Mouse (Mus musculus): ENCODE data around the gene Plekha5. TPM values are rescaled to one million over a fixed set of nuclear protein-coding genes. Genes with fewer than 3 reads are reported as not detected.

Plekha5 gene
- polyA plus RNA-seq, 1 experiment from 2014 or later = 33.5 TPM

DNA sequence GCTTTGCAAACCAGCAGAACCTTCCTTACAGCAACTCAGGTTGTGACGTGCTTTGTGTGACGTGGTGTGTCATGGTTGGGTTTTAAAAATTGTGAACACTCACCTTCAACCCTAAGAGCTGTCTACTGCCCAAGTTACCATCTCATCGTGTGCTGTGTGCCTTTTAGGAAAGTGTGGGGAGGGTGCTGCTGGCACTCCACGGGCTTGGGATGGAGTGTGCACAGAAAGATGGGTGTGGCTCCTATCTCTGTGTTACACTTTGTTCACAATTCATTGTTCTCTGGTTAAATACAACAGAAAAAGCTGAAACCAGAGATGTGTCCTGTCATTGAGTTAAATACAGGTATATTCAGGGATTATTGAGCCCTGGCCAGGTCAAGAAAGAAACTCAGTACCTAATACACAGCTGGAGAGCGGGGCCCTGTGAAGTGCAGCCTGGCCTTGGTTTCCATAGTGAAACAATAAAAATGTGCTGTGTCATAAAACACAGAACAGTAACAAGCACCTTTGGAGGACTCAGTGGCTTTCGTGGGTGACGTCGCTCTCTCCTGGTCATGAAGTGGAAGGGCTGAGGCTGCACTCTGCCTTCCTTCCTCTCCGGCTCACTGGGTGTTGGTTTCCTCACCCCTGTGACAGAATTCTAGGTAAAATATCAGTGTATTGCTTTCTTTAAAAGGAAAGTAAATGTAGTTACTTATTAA is 42.2 kb downstream of the Plekha5 start:
- Histone ChIP-seq H3K4me2 (ENCODE audit: low read length) (no peak overlapping the region), H3K36me3 (ENCODE audit: control insufficient read depth, insufficient read depth, low read length) (no peaks in the 10 kb centered on the region), H3K9me3 (replicated peaks; ENCODE audit: control insufficient read depth, low read length, poor library complexity, severe bottlenecking) (no peaks in the 10 kb centered on the region), H3K4me1 (ENCODE audit: control insufficient read depth, insufficient read depth, low read length) (no peaks in the 10 kb centered on the region), H3K27ac (ENCODE audit: low read length) (no peak overlapping the region), H3K4me3 (ENCODE audit: low read depth, low read length) (no peak overlapping the region), H3K9ac (ENCODE audit: low read depth, low read length) (no peak overlapping the region), H3K27me3 (ENCODE audit: control insufficient read depth, insufficient read depth, low read depth, low read length) (no peaks in the 10 kb centered on the region)
- ATAC-seq = no peak
- 85% methylated on average over 9 of the region's 9 CpGs for WGBS

DNA sequence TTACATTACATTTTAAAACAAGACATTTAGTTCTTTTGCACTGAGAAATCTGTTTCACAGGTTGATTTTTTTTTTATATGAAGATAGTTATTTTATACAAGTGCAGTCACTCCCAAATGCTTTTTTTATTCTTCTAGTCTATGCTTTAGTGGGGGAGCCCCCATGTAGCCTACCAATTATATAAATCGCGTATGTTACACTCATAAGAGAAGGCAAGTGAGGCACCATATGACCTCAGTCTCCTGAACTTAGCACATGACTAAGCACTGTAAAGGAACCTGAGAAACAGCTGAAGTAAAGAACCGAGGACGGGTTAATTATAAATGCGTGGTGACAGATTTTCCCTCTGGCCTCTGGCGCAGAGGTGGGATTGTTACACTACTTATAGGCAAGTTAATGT is 43.0 kb downstream of the Plekha5 start:
- Histone ChIP-seq H3K4me2 (ENCODE audit: low read length) (no peak overlapping the region), H3K4me3 (ENCODE audit: low read depth, low read length) (no peak overlapping the region), H3K36me3 (ENCODE audit: control insufficient read depth, insufficient read depth, low read length) (no peaks in the 10 kb centered on the region), H3K27me3 (ENCODE audit: control insufficient read depth, insufficient read depth, low read depth, low read length) (no peaks in the 10 kb centered on the region), H3K4me1 (ENCODE audit: control insufficient read depth, insufficient read depth, low read length) (no peaks in the 10 kb centered on the region), H3K9ac (ENCODE audit: low read depth, low read length) (no peak overlapping the region), H3K9me3 (replicated peaks; ENCODE audit: control insufficient read depth, low read length, poor library complexity, severe bottlenecking) (no peaks in the 10 kb centered on the region), H3K27ac (ENCODE audit: low read length) (no peak overlapping the region)
- no peak for ATAC-seq
- WGBS = 77% methylated on average over 6 of the region's 6 CpGs

DNA sequence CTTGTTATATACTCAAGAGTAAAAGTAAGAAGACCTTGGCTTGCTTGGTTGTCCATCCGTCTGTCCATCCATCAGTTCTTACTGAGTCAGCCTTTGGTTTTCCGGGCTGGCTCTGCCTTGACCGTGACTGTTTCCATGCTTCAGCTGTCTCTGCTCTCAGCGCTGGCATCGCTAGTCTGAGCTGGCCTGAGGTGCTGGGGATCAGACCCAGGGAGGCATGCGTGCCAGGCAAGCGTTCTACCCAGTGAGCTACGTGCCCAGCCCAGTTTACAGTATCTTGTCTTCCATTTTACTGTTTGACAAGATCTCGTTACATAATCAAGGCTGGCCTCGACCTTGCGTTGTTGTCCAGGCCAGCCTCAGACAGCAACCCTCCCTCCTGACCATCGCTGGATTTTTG is 44.0 kb downstream of the Plekha5 start:
- H3K4me1 ChIP-seq (ENCODE audit: control insufficient read depth, insufficient read depth, low read length) = no peaks in the 10 kb centered on the region
- no peak overlapping the region for H3K4me2 ChIP-seq (ENCODE audit: low read length)
- 97% methylated on average over 12 of the region's 12 CpGs for WGBS
- no peak overlapping the region for H3K27ac ChIP-seq (ENCODE audit: low read length)
- H3K36me3 ChIP-seq (ENCODE audit: control insufficient read depth, insufficient read depth, low read length) = no peaks in the 10 kb centered on the region
- no peak for ATAC-seq
- H3K27me3 ChIP-seq (ENCODE audit: control insufficient read depth, insufficient read depth, low read depth, low read length) = no peaks in the 10 kb centered on the region
- no peaks in the 10 kb centered on the region for H3K9me3 ChIP-seq (replicated peaks; ENCODE audit: control insufficient read depth, low read length, poor library complexity, severe bottlenecking)
- no peak overlapping the region for H3K9ac ChIP-seq (ENCODE audit: low read depth, low read length)
- no peak overlapping the region for H3K4me3 ChIP-seq (ENCODE audit: low read depth, low read length)

DNA sequence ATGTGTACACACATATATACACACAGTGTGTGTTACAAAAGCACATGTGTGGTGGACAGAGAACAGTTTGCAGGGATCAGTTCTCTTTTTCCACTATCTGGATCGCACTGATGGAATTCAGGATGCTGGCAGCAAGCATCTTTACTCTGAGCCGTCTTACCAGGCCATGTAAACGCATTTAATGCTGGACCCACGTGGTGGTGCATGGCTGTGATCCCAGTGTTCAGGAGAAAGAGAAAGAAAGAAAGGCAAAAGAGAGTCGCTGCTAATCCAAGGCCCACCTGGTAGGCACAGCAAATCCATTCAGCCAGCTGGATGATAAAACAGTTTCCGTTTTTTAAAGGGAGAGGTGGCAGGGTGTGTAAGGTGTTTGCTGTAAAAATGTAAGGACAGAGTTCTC is 45.9 kb downstream of the Plekha5 start:
- no peak overlapping the region for H3K27ac ChIP-seq (ENCODE audit: low read length)
- WGBS = 46% methylated on average over 6 of the region's 6 CpGs
- no peak overlapping the region for H3K4me2 ChIP-seq (ENCODE audit: low read length)
- H3K9ac ChIP-seq (ENCODE audit: low read depth, low read length) = no peak overlapping the region
- ATAC-seq = no peak
- no peaks in the 10 kb centered on the region for H3K9me3 ChIP-seq (replicated peaks; ENCODE audit: control insufficient read depth, low read length, poor library complexity, severe bottlenecking)
- no peaks in the 10 kb centered on the region for H3K36me3 ChIP-seq (ENCODE audit: control insufficient read depth, insufficient read depth, low read length)
- H3K4me3 ChIP-seq (ENCODE audit: low read depth, low read length) = no peak overlapping the region
- no peaks in the 10 kb centered on the region for H3K27me3 ChIP-seq (ENCODE audit: control insufficient read depth, insufficient read depth, low read depth, low read length)
- no peaks in the 10 kb centered on the region for H3K4me1 ChIP-seq (ENCODE audit: control insufficient read depth, insufficient read depth, low read length)

DNA sequence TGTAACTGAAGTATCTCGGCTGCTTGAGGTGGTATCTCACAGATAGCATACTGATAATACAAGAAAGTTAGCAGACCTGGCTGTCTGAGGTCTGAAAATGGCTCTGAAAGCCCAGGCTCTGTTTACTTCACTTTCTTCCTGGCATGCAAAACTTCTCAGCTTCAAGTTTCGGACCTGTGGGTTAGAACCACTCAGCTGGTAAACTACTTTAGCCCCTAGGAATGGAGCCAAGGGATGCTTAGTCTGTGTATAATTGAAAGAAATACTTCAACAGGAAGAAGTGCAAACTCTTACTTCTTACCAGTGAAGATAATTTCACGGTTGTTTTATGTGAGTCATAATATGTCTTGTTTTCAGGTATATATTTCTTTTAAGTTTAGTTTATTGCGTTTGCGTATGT is 47.9 kb downstream of the Plekha5 start:
- no peak overlapping the region for H3K4me2 ChIP-seq (ENCODE audit: low read length)
- H3K9ac ChIP-seq (ENCODE audit: low read depth, low read length) = no peak overlapping the region
- WGBS = 92% methylated on average over 5 of the region's 5 CpGs
- no peaks in the 10 kb centered on the region for H3K27me3 ChIP-seq (ENCODE audit: control insufficient read depth, insufficient read depth, low read depth, low read length)
- H3K4me1 ChIP-seq (ENCODE audit: control insufficient read depth, insufficient read depth, low read length) = 0 out of 2 replicates have a peak, but pooled peaks cover 2% of the 10 kb centered on the region
- no peak overlapping the region for H3K27ac ChIP-seq (ENCODE audit: low read length)
- H3K9me3 ChIP-seq (replicated peaks; ENCODE audit: control insufficient read depth, low read length, poor library complexity, severe bottlenecking) = no peaks in the 10 kb centered on the region
- no peak overlapping the region for H3K4me3 ChIP-seq (ENCODE audit: low read depth, low read length)
- H3K36me3 ChIP-seq (ENCODE audit: control insufficient read depth, insufficient read depth, low read length) = no peaks in the 10 kb centered on the region
- ATAC-seq = no peak

DNA sequence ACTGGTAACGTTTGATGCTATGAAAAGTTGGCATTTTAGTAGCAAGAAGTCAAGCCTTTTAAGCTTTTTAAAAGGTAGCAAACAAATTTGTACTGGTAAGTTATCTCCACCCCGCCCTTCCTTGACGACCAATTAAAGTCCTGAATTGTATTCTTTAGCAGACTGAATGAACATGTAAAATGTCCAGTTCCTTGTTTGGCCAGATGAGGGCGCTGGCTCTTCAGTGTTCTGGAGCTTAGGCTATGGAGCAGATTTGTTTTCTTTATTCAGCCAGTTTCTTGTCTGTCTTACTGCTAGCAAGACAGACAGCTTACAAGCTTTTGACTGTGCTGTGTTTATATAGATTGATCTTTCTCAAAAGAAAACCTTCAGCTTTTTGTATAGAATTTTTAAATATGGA is 48.5 kb downstream of the Plekha5 start:
- Histone ChIP-seq H3K27me3 (ENCODE audit: control insufficient read depth, insufficient read depth, low read depth, low read length) (no peaks in the 10 kb centered on the region), H3K27ac (ENCODE audit: low read length) (no peak overlapping the region), H3K9ac (ENCODE audit: low read depth, low read length) (no peak overlapping the region), H3K4me1 (ENCODE audit: control insufficient read depth, insufficient read depth, low read length) (peaks cover 8% of the 10 kb centered on the region), H3K4me3 (ENCODE audit: low read depth, low read length) (no peak overlapping the region), H3K36me3 (ENCODE audit: control insufficient read depth, insufficient read depth, low read length) (no peaks in the 10 kb centered on the region), H3K4me2 (ENCODE audit: low read length) (no peak overlapping the region), H3K9me3 (replicated peaks; ENCODE audit: control insufficient read depth, low read length, poor library complexity, severe bottlenecking) (no peaks in the 10 kb centered on the region)
- WGBS = 60% methylated on average over 4 of the region's 4 CpGs
- no peak for ATAC-seq

DNA sequence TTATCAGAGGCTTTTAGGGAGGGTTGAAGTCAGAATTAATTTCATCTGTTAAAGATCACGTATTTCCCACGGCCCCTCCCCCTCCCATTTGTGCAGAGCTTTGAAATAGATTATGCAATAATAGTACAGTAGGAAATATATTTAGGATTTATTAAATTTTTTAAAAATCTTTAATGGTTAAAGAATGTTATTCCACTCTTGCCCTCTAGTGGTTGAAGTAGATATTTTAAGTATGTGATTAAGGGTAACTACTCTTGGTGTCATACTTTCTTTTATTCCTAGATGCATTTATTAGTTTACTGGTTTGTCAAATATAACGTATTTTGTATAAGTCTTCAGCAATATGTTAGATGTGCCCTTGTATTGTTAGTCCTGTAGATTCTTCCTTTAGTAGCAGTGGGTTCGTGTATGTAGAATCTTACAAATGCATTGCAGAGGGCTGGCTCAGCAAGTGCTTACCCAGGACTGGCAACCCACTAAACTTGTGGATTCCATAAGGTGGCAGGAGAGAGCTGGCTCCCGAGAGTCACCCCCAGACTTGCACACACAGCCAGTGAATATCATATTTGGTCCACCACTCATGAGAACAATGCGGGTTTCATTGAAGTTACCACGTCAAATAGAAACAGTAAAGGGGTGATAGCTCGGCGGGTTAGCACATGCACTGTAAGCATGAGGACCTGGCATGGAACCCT is 51.7 kb downstream of the Plekha5 start:
- H3K4me2 ChIP-seq (ENCODE audit: low read length) = no peak overlapping the region
- no peaks in the 10 kb centered on the region for H3K36me3 ChIP-seq (ENCODE audit: control insufficient read depth, insufficient read depth, low read length)
- H3K27me3 ChIP-seq (ENCODE audit: control insufficient read depth, insufficient read depth, low read depth, low read length) = no peaks in the 10 kb centered on the region
- no peak for ATAC-seq
- peaks cover 17% of the 10 kb centered on the region for H3K4me1 ChIP-seq (ENCODE audit: control insufficient read depth, insufficient read depth, low read length)
- WGBS = 88% methylated on average over 9 of the region's 9 CpGs
- H3K4me3 ChIP-seq (ENCODE audit: low read depth, low read length) = no peak overlapping the region
- no peaks in the 10 kb centered on the region for H3K9me3 ChIP-seq (replicated peaks; ENCODE audit: control insufficient read depth, low read length, poor library complexity, severe bottlenecking)
- H3K9ac ChIP-seq (ENCODE audit: low read depth, low read length) = no peak overlapping the region
- no peak overlapping the region for H3K27ac ChIP-seq (ENCODE audit: low read length)

DNA sequence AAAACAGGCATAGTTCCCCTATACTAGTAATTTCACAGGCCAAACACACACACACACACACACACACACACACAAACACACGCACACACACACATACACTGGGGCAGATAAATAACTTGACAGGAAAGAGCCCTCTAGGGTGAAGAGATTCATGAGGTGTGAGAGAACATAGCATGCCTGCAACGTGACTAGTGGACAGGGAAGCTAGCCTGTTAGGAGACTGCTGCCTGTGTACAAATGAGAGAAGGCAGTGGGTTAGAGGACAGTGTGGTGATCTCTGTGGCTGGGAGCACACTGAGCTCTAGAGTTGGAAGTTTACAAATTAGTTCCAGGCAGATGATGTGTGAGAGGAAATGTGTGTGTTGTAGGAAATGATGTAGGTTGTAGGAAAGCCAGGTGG is 53.1 kb downstream of the Plekha5 start:
- no peak overlapping the region for H3K9ac ChIP-seq (ENCODE audit: low read depth, low read length)
- H3K27me3 ChIP-seq (ENCODE audit: control insufficient read depth, insufficient read depth, low read depth, low read length) = no peaks in the 10 kb centered on the region
- WGBS = 67% methylated on average over 2 of the region's 2 CpGs
- H3K9me3 ChIP-seq (replicated peaks; ENCODE audit: control insufficient read depth, low read length, poor library complexity, severe bottlenecking) = no peaks in the 10 kb centered on the region
- no peak overlapping the region for H3K4me3 ChIP-seq (ENCODE audit: low read depth, low read length)
- peaks cover 21% of the 10 kb centered on the region for H3K4me1 ChIP-seq (ENCODE audit: control insufficient read depth, insufficient read depth, low read length)
- no peak overlapping the region for H3K27ac ChIP-seq (ENCODE audit: low read length)
- no peak for ATAC-seq
- H3K36me3 ChIP-seq (ENCODE audit: control insufficient read depth, insufficient read depth, low read length) = no peaks in the 10 kb centered on the region
- H3K4me2 ChIP-seq (ENCODE audit: low read length) = no peak overlapping the region

DNA sequence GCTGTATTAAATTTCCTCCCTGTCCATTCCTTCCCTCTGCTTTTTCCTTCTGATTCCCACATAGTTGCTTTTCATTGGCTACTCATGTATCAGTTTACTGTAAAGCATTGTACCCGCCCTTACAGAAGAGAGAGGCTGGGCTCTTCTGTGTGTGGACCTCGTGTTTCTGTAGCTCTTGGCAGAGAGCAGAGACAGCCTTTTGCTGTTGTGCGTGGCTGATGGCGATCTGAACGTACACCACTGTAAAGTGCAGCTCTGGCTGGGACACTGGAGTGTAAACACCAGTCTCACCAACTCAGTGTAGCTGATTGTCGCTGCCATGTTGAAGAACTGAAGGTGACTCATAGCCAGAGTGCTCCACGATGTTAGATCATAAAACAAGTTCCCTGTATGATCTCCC is 54.2 kb downstream of the Plekha5 start:
- ATAC-seq = no peak
- Histone ChIP-seq H3K4me3 (ENCODE audit: low read depth, low read length) (no peak overlapping the region), H3K36me3 (ENCODE audit: control insufficient read depth, insufficient read depth, low read length) (no peaks in the 10 kb centered on the region), H3K27me3 (ENCODE audit: control insufficient read depth, insufficient read depth, low read depth, low read length) (no peaks in the 10 kb centered on the region), H3K9ac (ENCODE audit: low read depth, low read length) (no peak overlapping the region), H3K4me2 (ENCODE audit: low read length) (no peak overlapping the region), H3K9me3 (replicated peaks; ENCODE audit: control insufficient read depth, low read length, poor library complexity, severe bottlenecking) (no peaks in the 10 kb centered on the region), H3K27ac (ENCODE audit: low read length) (no peak overlapping the region), H3K4me1 (ENCODE audit: control insufficient read depth, insufficient read depth, low read length) (peaks cover 25% of the 10 kb centered on the region)
- 61% methylated on average over 7 of the region's 7 CpGs for WGBS

Data from midbrain, embryonic 16.5 days (tissue).